Mouse (Mus musculus) MEL-GATA-1-ER (cell line): Measurements from ENCODE around the gene Itga11.
"Not testable (repeated sequence)": the region's sequence is repeated elsewhere in the genome, so short reads cannot be mapped to it uniquely, and the experiment has no call there.

ENCODE experiments used
- DNase-seq: peaks from one replicate; pipeline ENCODE4 v3.0.0-alpha.2; 2012; ENCODE audit warnings: low read depth; ENCODE audit errors: extremely low read depth

Itga11 gene

GRCm38 (mm10) chr9:62677641-62678549 is at the start of gene Itga11:
Gene Itga11 (plus strand): TSS chr9:62677826.
- DNase-seq = no peak

GRCm38 (mm10) chr9:62630631-62631240 is 46.9 kb upstream of the Itga11 start:
- no peak for DNase-seq

GRCm38 (mm10) chr9:62632392-62632791 is 45.2 kb upstream of the Itga11 start:
- no peak for DNase-seq

GRCm38 (mm10) chr9:62638045-62638444 is 39.6 kb upstream of the Itga11 start:
- DNase-seq = no peak

- no peak for DNase-seq
Measured at GRCm38 (mm10) chr9:62639686-62640085, 37.9 kb upstream of the Itga11 start.

- no peak for DNase-seq
Measured at GRCm38 (mm10) chr9:62640188-62640587, 37.4 kb upstream of the Itga11 start.

- no peak for DNase-seq
Measured at GRCm38 (mm10) chr9:62645716-62646400, 31.8 kb upstream of the Itga11 start.

- DNase-seq = no peak
Measured at GRCm38 (mm10) chr9:62646721-62647183, 30.9 kb upstream of the Itga11 start.

- no peak for DNase-seq
Measured at GRCm38 (mm10) chr9:62649444-62649843, 28.2 kb upstream of the Itga11 start.

- no peak for DNase-seq
Measured at GRCm38 (mm10) chr9:62650764-62651163, 26.9 kb upstream of the Itga11 start.

GRCm38 (mm10) chr9:62654336-62654735 is 23.3 kb upstream of the Itga11 start:
- no peak for DNase-seq

- no peak for DNase-seq
Measured at GRCm38 (mm10) chr9:62658016-62658415, 19.6 kb upstream of the Itga11 start.

- no peak for DNase-seq
Measured at GRCm38 (mm10) chr9:62659026-62659425, 18.6 kb upstream of the Itga11 start.

GRCm38 (mm10) chr9:62660971-62661370 is 16.7 kb upstream of the Itga11 start:
- not testable (repeated sequence) for DNase-seq

- DNase-seq = no peak
Measured at GRCm38 (mm10) chr9:62663443-62663842, 14.2 kb upstream of the Itga11 start.

GRCm38 (mm10) chr9:62664115-62664725 is 13.4 kb upstream of the Itga11 start:
- DNase-seq = no peak

GRCm38 (mm10) chr9:62665892-62666291 is 11.7 kb upstream of the Itga11 start:
- no peak for DNase-seq

- no peak for DNase-seq
Measured at GRCm38 (mm10) chr9:62668503-62668902, 9.1 kb upstream of the Itga11 start.

GRCm38 (mm10) chr9:62673241-62673640 is 4.4 kb upstream of the Itga11 start:
- DNase-seq = no peak

GRCm38 (mm10) chr9:62675172-62675571 is 2.5 kb upstream of the Itga11 start:
- DNase-seq = no peak

GRCm38 (mm10) chr9:62678550-62679155 is 1.0 kb downstream of the Itga11 start:
- DNase-seq = no peak
